Mouse (Mus musculus) right cerebral cortex, adult 18-20 months (tissue): ENCODE data around the gene Rgs10.
"Not testable (repeated sequence)": the region's sequence is repeated elsewhere in the genome, so short reads cannot be mapped to it uniquely, and the experiment has no call there.

Experiments used
- DNase-seq: peaks from one replicate; pipeline ENCODE4 v3.0.0; 2022; ENCODE audit warnings: mixed read lengths

Gene Rgs10

DNA sequence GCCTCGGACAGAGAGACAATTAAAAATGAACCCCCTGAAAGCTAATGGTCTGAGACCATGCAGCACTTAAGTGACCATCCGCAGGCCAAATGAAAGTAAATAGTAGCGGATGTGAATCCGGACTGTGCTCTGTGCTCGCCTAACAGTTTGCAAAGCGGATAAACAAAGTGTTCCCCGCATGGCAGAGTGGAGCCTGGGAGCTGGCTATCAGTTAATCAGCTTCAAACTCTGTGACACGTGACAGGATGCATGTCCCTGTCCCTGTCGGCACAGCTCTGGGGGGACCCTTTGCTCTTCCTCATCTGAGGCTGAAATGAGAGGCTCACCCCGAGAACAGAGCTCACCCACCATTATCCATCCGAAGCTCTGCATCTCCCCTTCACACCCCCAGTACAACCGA is 49.2 kb downstream of the Rgs10 start:
- DNase-seq, result no peak

DNA sequence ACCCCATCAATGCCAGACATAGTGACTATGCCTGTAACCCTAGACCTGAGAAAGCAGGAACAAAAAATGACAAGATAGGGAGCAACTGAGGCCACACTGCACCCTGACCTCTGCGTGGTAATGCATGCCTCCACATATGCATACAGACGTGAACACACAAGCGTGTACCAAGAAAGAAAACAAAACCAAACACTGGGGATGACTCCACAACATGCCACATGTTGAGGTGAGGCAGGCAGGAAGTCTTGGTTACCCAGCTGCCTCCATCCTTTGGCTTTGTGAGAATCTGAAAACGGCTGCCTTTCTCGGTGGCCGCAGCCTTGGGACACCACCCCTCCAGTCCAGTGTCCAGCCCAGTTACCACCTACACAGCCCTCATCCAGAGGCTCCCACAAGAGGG is 49.7 kb downstream of the Rgs10 start:
- no peak for DNase-seq

DNA sequence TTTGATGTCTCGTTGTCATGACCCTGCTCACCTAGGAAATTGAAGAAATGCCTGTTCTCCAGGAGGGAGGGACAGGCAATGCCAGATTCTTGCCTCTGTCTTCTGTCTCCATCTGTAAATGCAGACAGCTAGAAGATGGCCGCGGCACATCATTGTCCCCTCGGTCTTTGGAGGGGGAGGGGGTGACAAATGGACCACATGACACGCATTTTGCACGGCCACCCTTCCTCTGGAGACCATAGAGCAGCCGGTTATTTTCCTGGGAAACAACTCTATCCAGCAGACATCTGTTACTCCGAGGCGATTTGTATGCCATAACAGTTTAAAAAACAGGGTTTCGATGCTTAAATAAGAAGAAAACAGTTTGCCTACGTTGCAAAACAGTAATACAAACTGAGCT is 51.9 kb downstream of the Rgs10 start:
- no peak for DNase-seq

- no peak for DNase-seq
These were observed 53.4 kb downstream of the Rgs10 start for GRCm38 (mm10) chr7:128365096-128365715.

GRCm38 (mm10) chr7:128364526-128364925 is 54.0 kb downstream of the Rgs10 start:
- no peak for DNase-seq

DNA sequence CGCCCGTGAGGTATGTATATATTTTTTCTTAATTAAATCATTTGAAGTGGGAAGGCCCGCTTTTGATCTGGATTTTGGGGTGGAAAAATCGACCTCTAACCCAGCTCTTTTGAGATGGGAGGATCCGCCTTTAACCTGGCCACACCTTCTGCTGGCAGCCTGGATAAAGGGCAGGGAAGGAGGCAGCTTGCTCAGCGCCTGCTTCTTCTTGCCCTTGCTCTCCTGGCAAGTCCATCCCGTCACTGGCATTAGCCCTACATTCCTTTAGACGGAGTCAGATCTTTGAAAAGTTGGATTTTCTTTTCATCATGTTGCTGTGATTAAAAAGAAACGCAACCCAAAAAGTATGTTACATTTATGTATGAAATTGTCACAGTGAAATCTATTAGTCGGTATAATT is 54.8 kb downstream of the Rgs10 start:
- DNase-seq, result no peak

GRCm38 (mm10) chr7:128362916-128363315 is 55.6 kb downstream of the Rgs10 start:
- DNase-seq, result no peak

DNA sequence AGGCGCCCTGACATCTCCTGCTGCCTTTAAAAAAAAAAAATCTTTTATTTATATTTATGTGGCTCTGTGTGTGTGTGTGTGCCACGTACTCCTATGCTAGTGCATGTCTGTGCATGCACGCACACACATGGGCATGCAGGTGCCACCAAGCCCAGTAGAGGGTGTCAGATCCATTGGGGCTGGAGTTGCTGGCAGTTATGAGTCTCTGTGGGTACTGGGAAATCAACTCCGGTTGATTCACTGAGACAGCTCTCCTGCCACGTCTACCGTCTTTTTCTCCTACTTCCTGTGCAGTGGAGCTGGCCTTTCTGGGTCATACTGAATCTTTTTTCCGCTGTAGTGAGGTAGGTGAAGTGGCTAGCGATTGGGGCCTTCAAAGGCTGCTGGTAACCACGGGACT is 58.8 kb downstream of the Rgs10 start:
- no peak for DNase-seq

GRCm38 (mm10) chr7:128359164-128359563 is 59.4 kb downstream of the Rgs10 start:
- DNase-seq, result no peak

- no peak for DNase-seq
These were observed 59.8 kb downstream of the Rgs10 start for GRCm38 (mm10) chr7:128358741-128359140.

DNA sequence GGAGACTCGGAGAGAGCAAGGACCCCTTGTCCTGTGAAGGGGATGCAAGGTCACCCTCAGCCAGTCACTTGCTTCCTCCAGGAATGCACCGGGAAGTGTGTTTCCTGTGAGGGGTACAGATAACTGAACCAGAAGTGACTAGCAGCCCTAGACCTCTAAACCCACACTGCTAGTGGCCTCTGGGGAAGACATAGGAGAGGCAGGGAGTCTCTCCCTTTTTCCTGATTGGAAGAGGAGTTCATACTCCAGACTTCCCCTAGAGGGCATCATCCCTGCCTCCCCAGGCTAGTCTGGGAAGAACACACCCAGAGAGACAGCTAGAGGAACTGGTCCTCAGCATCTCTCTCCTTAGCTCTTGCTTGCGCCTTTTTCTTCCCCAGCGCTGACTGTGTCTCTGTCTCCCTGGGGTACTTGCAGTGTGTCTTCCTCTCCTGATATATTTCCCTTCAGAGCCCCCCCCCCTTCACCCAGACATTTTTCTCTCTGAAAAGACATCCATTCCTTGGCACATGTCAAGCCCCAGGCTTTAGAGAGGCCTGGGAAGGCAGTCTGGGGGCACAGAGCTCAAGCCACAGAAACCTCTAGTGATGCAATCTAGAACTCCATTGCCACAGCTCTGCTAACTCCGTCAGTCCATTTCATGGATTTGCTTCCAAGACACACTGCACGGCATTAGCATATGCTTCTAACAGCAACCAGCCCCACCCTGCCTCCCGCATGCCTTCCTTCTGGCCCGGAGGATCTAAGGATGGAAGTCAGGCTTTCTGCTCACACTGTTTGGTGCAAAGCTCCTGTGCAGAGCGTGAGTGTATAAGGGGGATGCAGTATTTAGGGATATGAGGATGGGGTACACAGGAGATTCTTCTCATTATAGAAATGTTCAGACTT is 61.4 kb downstream of the Rgs10 start:
- DNase-seq, result no peak

GRCm38 (mm10) chr7:128355463-128355862 is 63.1 kb downstream of the Rgs10 start:
- DNase-seq, result no peak

GRCm38 (mm10) chr7:128352721-128353120 is 65.8 kb downstream of the Rgs10 start:
- no peak for DNase-seq

DNA sequence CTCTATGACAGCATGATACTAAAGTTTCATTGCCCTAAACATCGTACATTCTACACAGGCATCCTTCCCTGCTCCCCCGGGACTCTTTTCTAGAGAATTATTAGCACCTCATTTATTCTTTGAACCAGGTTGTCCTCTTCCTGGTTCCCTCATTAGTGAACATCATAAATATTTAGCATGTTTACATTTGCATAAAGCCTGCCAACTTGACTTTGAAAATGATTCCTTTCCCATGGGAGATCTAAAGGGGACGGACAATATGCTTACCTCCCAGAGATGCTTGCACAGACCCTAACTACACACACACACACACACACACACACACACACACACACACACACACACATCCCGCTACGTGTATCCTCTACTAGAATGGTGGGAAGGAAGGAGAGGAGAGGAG is 67.4 kb downstream of the Rgs10 start:
- DNase-seq, result no peak

DNA sequence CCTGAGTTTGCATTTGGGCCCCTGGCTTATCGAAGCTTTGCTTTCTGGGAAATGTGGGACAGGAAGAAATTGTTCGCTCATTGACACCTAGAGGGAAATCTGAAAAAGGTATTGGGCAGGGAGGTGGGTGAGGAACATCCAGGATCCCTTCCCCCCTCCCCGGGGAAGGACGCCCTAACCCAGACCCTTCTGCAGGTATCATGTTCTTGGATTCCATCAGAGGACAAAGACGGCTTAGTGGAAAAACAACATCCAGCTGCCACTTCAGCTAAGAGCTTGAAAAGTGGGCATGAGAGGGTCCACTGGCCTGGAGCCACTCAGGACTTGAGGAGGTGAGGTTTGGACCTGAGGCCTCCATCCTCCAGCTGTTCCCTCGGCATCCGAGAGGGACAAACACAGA is 68.2 kb downstream of the Rgs10 start:
- no peak for DNase-seq

DNA sequence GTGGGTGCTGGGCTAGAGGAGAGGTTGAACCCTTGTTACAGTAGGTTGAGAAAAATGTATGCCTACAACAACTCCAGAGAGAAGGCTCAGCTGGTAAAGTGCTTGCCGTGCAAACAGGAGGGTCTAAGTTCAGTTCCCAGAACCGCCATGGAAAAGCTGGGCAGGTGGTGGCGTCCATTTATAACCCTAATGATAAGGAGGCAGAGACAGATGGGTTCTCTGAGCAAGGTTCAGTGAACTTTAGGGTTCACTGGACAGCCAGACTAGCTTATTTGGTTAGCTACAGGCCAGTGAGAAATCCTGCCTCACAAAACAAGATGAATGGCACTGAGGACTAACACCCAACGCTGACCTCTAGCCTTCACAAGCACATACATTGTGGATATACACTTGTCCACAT is 68.8 kb downstream of the Rgs10 start:
- DNase-seq, result no peak

DNA sequence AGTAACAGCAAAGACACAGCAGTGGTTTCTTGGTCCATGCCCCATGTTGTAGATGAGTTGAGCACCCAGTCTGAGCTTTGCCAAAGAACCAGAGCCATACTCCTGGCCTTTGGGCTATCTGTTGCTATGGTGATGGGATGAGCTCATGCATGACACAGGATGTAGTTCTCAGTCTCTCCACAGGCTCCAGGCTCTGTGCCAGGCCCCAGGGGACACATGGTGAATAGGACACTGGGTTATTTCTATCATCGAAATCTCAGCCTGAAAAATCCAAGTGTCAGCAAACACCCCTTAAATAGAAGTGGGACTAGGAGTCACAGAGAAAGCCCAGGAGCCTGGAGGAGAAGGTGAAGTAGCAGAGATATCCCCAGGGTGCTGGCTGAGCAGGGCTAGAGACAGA is 70.0 kb downstream of the Rgs10 start:
- no peak for DNase-seq

GRCm38 (mm10) chr7:128346991-128347390 is 71.6 kb downstream of the Rgs10 start:
- no peak for DNase-seq

- DNase-seq, result no peak
These were observed 72.0 kb downstream of the Rgs10 start for GRCm38 (mm10) chr7:128346522-128346921.

- no peak for DNase-seq
These were observed 72.9 kb downstream of the Rgs10 start for GRCm38 (mm10) chr7:128345691-128346090.

DNA sequence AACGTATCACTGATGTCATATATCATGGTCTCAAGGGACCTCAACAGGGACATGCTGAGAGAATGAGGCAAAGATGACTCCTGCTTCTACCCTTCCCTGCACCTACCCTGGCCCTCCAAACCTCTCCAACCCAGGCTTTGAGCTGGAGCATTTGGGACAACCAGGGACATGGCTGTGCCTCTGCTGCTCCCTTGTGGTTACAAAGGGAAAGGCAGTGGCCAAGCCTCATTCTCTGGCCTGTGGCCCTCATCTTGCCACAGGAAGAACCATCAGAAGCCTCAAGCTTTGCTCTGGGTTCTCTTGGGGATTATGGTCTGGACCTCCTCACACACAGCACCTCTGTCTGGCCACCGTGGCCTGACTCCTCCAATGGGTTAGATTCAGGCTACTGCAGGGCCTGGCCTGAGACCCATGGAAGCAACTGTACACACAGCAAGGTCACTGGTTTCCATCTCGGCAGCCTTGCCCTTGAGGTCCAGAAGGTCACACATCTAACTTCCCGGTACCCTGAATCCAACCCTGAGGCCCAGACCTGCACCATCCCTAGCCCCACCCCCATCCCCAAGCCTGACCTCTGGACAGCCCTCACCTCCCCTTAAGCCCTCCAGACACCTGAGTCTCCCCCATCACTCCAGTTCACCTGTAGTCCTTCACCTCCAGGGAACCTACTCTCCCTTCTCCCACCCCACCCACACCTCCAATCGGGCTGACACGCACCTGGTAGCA is 73.5 kb downstream of the Rgs10 start:
- peak; percentile 57 for DNase-seq

- no peak for DNase-seq
These were observed 74.1 kb downstream of the Rgs10 start for GRCm38 (mm10) chr7:128344488-128344887.

GRCm38 (mm10) chr7:128342691-128343090 is 75.9 kb downstream of the Rgs10 start:
- DNase-seq, result not testable (repeated sequence)

- not testable (repeated sequence) for DNase-seq
These were observed 78.2 kb downstream of the Rgs10 start for GRCm38 (mm10) chr7:128340321-128340720.
